Mouse (Mus musculus) forebrain, embryonic 14.5 days (tissue): Measurements from ENCODE around the gene Fam102b. TPM values are rescaled to one million over a fixed set of nuclear protein-coding genes. Genes with fewer than 3 reads are reported as not detected.
A peak's percentile ranks its signal among the peaks of the same experiment; 100 is the strongest.

Source experiments
- ATAC-seq: fragments of 200-750 bp; cut with Nextera tagmentation; 2 replicates; pipeline ENCODE4 v1.8.0; 2017; ENCODE audit warnings: mild to moderate bottlenecking, moderate library complexity
- DNase-seq: peaks from one replicate; pipeline ENCODE4 v3.0.0-alpha.2; 2015; ENCODE audit warnings: low spot score
- H3K27ac ChIP-seq: fragments of 300-500 bp; sonication (generic); 2 replicates; pipeline ENCODE4 v1.5.1; 2014; ENCODE audit warnings: low read depth, mild to moderate bottlenecking, control low read depth, low read length, moderate library complexity
- H3K27me3 ChIP-seq: fragments of 300-500 bp; sonication (generic); replicated peaks from 2 replicates; pipeline ENCODE4 v1.6.1; 2014; ENCODE audit warnings: low read length, control low read depth, mixed read lengths; ENCODE audit not compliant: control insufficient read depth, insufficient read depth
- H3K36me3 ChIP-seq: fragments of 300-500 bp; sonication (generic); 2 replicates; pipeline ENCODE4 v1.6.1; 2014; ENCODE audit warnings: low read length, control low read depth; ENCODE audit not compliant: control insufficient read depth, insufficient read depth
- H3K4me1 ChIP-seq: fragments of 300-500 bp; sonication (generic); 2 replicates; pipeline ENCODE4 v1.6.1; 2014; ENCODE audit warnings: antibody characterized with exemption, low read length, control low read depth; ENCODE audit not compliant: control insufficient read depth, insufficient read depth
- H3K4me2 ChIP-seq: fragments of 300-500 bp; sonication (generic); 2 replicates; pipeline ENCODE4 v1.6.1; 2014; ENCODE audit warnings: mild to moderate bottlenecking, control low read depth, low read length
- H3K4me3 ChIP-seq: fragments of 300-500 bp; sonication (generic); 2 replicates; pipeline ENCODE4 v1.5.1; 2014; ENCODE audit warnings: low read depth, low read length, control low read depth
- H3K9ac ChIP-seq: fragments of 300-500 bp; sonication (generic); 2 replicates; pipeline ENCODE4 v1.6.1; 2014; ENCODE audit warnings: mild to moderate bottlenecking, low read length, control low read depth, moderate library complexity
- H3K9me3 ChIP-seq: fragments of 300-500 bp; sonication (generic); replicated peaks from 2 replicates; pipeline ENCODE4 v1.6.1; 2016; ENCODE audit warnings: low read length, control low read depth, mixed read lengths; ENCODE audit not compliant: control insufficient read depth
- WGBS: fragments of 180-500 bp; shearing (Covaris S2); extraction: QIAGEN DNeasy Blood & Tissue Kit; methylation state at CpG from one replicate; pipeline ENCODE4 v1.1.7; 2014; 5-methylcytosine and 5-hydroxymethylcytosine counted together
- polyA plus RNA-seq: library from polyadenylated mRNA; unstranded; fragments of >200 nt; fragmentation: Nextera tagmentation; extraction: Ambion mirVana; gene quantifications from 2 replicates; pipeline ENCODE4 v1.2.1, GENCODE M21; 2014

Fam102b gene
- polyA plus RNA-seq, 1 experiment from 2014 or later: 11.1 TPM

- WGBS: 84% methylated on average over 11 of the region's 11 CpGs
- Histone ChIP-seq H3K36me3 (peaks cover 4% of the 10 kb centered on the region; the same call in 1 of the 2 replicates), H3K9me3 (no peaks in the 10 kb centered on the region), H3K27ac (no peak overlapping the region), H3K27me3 (no peaks in the 10 kb centered on the region), H3K4me3 (no peak overlapping the region), H3K4me1 (no peaks in the 10 kb centered on the region), H3K4me2 (no peak overlapping the region), H3K9ac (no peak overlapping the region)
- DNase-seq: no peak
- ATAC-seq: no peak
These were observed 30.1 kb downstream of the Fam102b start for GRCm38 (mm10) chr3:108997284-108997683.

- 80% methylated on average over 2 of the region's 2 CpGs for WGBS
- H3K4me2 ChIP-seq: no peak overlapping the region
- H3K36me3 ChIP-seq: no peaks in the 10 kb centered on the region; the same call in 1 of the 2 replicates
- no peak overlapping the region for H3K27ac ChIP-seq
- no peaks in the 10 kb centered on the region for H3K9me3 ChIP-seq
- H3K4me1 ChIP-seq: no peaks in the 10 kb centered on the region
- H3K27me3 ChIP-seq: no peaks in the 10 kb centered on the region
- no peak overlapping the region for H3K4me3 ChIP-seq
- DNase-seq: no peak
- ATAC-seq: no peak
- H3K9ac ChIP-seq: no peak overlapping the region
These were observed 32.0 kb downstream of the Fam102b start for GRCm38 (mm10) chr3:108995379-108995778.

GRCm38 (mm10) chr3:108994477-108994876 lies 32.9 kb downstream of the Fam102b start:
- Histone ChIP-seq H3K4me3 (no peak overlapping the region), H3K27me3 (no peaks in the 10 kb centered on the region), H3K4me2 (no peak overlapping the region), H3K27ac (no peak overlapping the region), H3K9me3 (no peaks in the 10 kb centered on the region), H3K9ac (no peak overlapping the region), H3K4me1 (no peaks in the 10 kb centered on the region), H3K36me3 (peaks cover 3% of the 10 kb centered on the region)
- ATAC-seq (no peak), DNase-seq (no peak)
- WGBS: 90% methylated on average over 2 of the region's 2 CpGs

- H3K36me3 ChIP-seq: peaks cover 3% of the 10 kb centered on the region
- no peaks in the 10 kb centered on the region for H3K27me3 ChIP-seq
- H3K4me3 ChIP-seq: no peak overlapping the region
- no peaks in the 10 kb centered on the region for H3K9me3 ChIP-seq
- no peak overlapping the region for H3K4me2 ChIP-seq
- H3K27ac ChIP-seq: no peak overlapping the region
- DNase-seq (no peak), ATAC-seq (no peak)
- no peaks in the 10 kb centered on the region for H3K4me1 ChIP-seq
- no peak overlapping the region for H3K9ac ChIP-seq
- WGBS: 86% methylated on average over 9 of the region's 9 CpGs
These were observed 37.3 kb downstream of the Fam102b start for GRCm38 (mm10) chr3:108989971-108990548.

- H3K9ac ChIP-seq: no peak overlapping the region
- no peak overlapping the region for H3K4me2 ChIP-seq
- no peaks in the 10 kb centered on the region for H3K9me3 ChIP-seq
- WGBS: 55% methylated on average over 12 of the region's 12 CpGs
- H3K4me1 ChIP-seq: no peaks in the 10 kb centered on the region
- DNase-seq (peak; percentile 14), ATAC-seq (peak; percentile 44; the same call in 1 of the 2 replicates)
- H3K4me3 ChIP-seq: no peak overlapping the region
- peaks cover 5% of the 10 kb centered on the region for H3K36me3 ChIP-seq
- H3K27ac ChIP-seq: peak overlapping the region; percentile 39
- H3K27me3 ChIP-seq: no peaks in the 10 kb centered on the region
These were observed 40.3 kb downstream of the Fam102b start for GRCm38 (mm10) chr3:108987009-108987659.

- H3K27me3 ChIP-seq: no peaks in the 10 kb centered on the region
- H3K36me3 ChIP-seq: peaks cover 5% of the 10 kb centered on the region; the same call in 1 of the 2 replicates
- H3K4me3 ChIP-seq: no peak overlapping the region
- WGBS: 80% methylated on average over 1 of the region's 1 CpGs
- no peak overlapping the region for H3K9ac ChIP-seq
- ATAC-seq: no peak; the same call in 1 of the 2 replicates
- no peak overlapping the region for H3K4me2 ChIP-seq
- no peaks in the 10 kb centered on the region for H3K4me1 ChIP-seq
- H3K9me3 ChIP-seq: no peaks in the 10 kb centered on the region
- H3K27ac ChIP-seq: peak overlapping the region; percentile 39; the same call in 1 of the 2 replicates
- DNase-seq: peak; percentile 46
These were observed 40.9 kb downstream of the Fam102b start for GRCm38 (mm10) chr3:108986534-108986933.

GRCm38 (mm10) chr3:108983989-108984388 lies 43.4 kb downstream of the Fam102b start:
- Histone ChIP-seq H3K4me2 (no peak overlapping the region), H3K4me1 (no peaks in the 10 kb centered on the region), H3K9ac (no peak overlapping the region), H3K4me3 (no peak overlapping the region), H3K27ac (no peak overlapping the region), H3K27me3 (no peaks in the 10 kb centered on the region), H3K36me3 (peaks cover 17% of the 10 kb centered on the region), H3K9me3 (no peaks in the 10 kb centered on the region)
- no peak for ATAC-seq
- 91% methylated on average over 5 of the region's 5 CpGs for WGBS
- no peak for DNase-seq

- Histone ChIP-seq H3K9me3 (no peaks in the 10 kb centered on the region), H3K4me2 (no peak overlapping the region), H3K27ac (no peak overlapping the region), H3K27me3 (no peaks in the 10 kb centered on the region), H3K9ac (no peak overlapping the region), H3K4me3 (no peak overlapping the region), H3K4me1 (no peaks in the 10 kb centered on the region), H3K36me3 (peaks cover 34% of the 10 kb centered on the region)
- ATAC-seq (no peak), DNase-seq (no peak)
- WGBS: 82% methylated on average over 6 of the region's 6 CpGs
These were observed 45.5 kb downstream of the Fam102b start for GRCm38 (mm10) chr3:108981946-108982345.

- Histone ChIP-seq H3K27me3 (no peaks in the 10 kb centered on the region), H3K4me1 (no peaks in the 10 kb centered on the region), H3K27ac (no peak overlapping the region), H3K9ac (no peak overlapping the region), H3K4me2 (no peak overlapping the region), H3K9me3 (no peaks in the 10 kb centered on the region), H3K36me3 (peaks cover 36% of the 10 kb centered on the region), H3K4me3 (no peak overlapping the region)
- ATAC-seq (no peak), DNase-seq (no peak)
- 95% methylated on average over 13 of the region's 13 CpGs for WGBS
These were observed 49.9 kb downstream of the Fam102b start for GRCm38 (mm10) chr3:108977340-108978030.
